Mouse (Mus musculus) cerebellum, adult 2 months (tissue): ENCODE results near the gene Klc1. TPM values are rescaled to one million over a fixed set of nuclear protein-coding genes. Genes with fewer than 3 reads are reported as not detected.

Experiments used
- DNase-seq, 2 experiments: peaks; one replicate each; pipeline ENCODE4 v3.0.0; 2021
- H3K27ac ChIP-seq: fragments of 200-500 bp; 2 replicates; pipeline ENCODE4 v1.5.1; 2012; ENCODE audit warnings: low read length, control low read depth, inconsistent platforms; ENCODE audit not compliant: insufficient read depth
- H3K27me3 ChIP-seq: fragments of 200-500 bp; 2 replicates; pipeline ENCODE4 v1.6.1; 2012; ENCODE audit warnings: inconsistent platforms, mild to moderate bottlenecking, low read length, moderate library complexity; ENCODE audit not compliant: control insufficient read depth, insufficient read depth
- H3K4me1 ChIP-seq: fragments of 200-500 bp; 2 replicates; pipeline ENCODE4 v1.6.1; 2011; ENCODE audit warnings: low read length; ENCODE audit not compliant: control insufficient read depth, insufficient read depth
- H3K4me3 ChIP-seq: fragments of 200-500 bp; replicated peaks from 2 replicates; pipeline ENCODE3; 2011; ENCODE audit warnings: mild to moderate bottlenecking, low read depth, low read length, control low read depth; ENCODE audit not compliant: insufficient read depth
- CTCF ChIP-seq: fragments of 200-500 bp; IDR thresholded peaks from 2 replicates; pipeline ENCODE4 v1.5.1; 2011; ENCODE audit warnings: low read depth, mild to moderate bottlenecking, control low read depth, low read length, moderate library complexity, borderline replicate concordance; ENCODE audit not compliant: insufficient read depth
- POLR2A ChIP-seq: fragments of 200-500 bp; IDR thresholded peaks from 2 replicates; pipeline ENCODE4 v1.6.1; 2011; ENCODE audit warnings: low read length, control low read depth, borderline replicate concordance; ENCODE audit not compliant: insufficient read depth
- WGBS: fragments of 180-500 bp; shearing (Covaris S2); methylation state at CpG from one replicate; pipeline ENCODE4 v1.1.7; 2018; 5-methylcytosine and 5-hydroxymethylcytosine counted together
- polyA plus RNA-seq: library from polyadenylated mRNA; depleted of rRNA; stranded (reverse); fragments of >200 nt; gene quantifications from 2 replicates; pipeline ENCODE4 v1.2.3, GENCODE M21; 2012

Gene Klc1
- polyA plus RNA-seq, 1 experiment, result 874 TPM

DNA sequence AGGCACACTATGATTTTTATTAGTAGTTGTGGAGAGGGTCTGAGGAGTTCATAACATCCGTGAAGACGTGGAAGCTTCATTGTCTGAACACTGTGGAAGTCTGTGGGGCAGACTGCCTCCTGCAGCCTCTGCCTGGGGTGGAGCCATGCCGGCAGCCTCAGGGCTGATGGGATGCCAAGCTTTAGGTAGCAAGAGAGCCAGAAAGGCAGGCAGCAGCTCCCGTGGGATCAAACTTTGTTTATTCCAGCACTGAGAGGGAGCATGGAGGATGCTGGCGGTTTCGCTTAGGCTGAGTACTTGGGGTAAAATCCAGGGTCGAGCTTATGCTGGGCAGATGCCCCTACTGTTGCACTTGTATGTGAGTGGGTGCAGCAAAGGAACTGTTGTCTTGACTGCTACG is 38.6 kb downstream of the Klc1 start:
- no peak for DNase-seq
- no peak for TF ChIP-seq CTCF
- H3K27me3 ChIP-seq, result no peaks in the 10 kb centered on the region
- no peak overlapping the region for H3K4me3 ChIP-seq
- WGBS, result 35% methylated on average over 8 of the region's 8 CpGs
- H3K27ac ChIP-seq, result no peak overlapping the region
- peaks cover 29% of the 10 kb centered on the region for H3K4me1 ChIP-seq

- no peak overlapping the region for H3K27ac ChIP-seq
- peaks cover 25% of the 10 kb centered on the region for H3K4me1 ChIP-seq
- TF ChIP-seq POLR2A (no peak), CTCF (no peak)
- H3K4me3 ChIP-seq, result no peak overlapping the region
- no peaks in the 10 kb centered on the region for H3K27me3 ChIP-seq
- WGBS, result 58% methylated on average over 13 of the region's 13 CpGs
- DNase-seq, result no peak
Observed at GRCm38 (mm10) chr12:111798493-111798892, 39.8 kb downstream of the Klc1 start.

DNA sequence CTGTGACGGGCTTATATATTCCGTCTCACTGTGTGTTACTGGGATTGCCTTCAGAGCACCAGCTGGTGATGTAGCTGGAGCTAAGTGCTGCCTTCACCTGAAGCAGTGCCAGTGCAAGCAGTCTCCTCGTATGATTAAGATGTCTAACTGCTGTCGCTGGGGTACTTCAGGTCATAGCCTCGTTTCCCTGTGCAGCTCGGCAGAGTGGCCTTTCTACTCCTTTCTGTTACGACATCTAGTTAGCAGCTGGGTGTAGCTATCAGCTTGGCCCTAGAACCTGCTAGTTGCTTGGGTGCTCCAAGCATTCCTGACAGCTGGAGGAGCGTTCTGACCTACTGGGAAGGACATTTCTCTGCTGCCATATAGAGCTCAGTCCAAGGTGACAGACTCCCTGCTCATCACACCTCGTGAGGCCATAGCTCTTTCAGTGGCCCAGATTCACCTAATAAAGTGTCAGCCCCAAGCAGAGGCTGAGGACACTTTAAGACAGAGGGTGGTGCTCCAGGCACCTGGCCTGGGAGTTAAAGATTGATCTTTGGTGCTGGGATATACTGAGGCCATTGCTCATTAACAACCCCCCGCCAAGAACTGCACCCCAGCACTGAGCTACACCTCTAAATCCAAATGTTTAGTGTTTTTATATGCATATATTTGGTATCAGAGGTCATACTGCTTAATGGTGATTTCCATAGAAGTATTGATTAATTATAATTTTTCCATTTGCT is 42.0 kb downstream of the Klc1 start:
- no peak for DNase-seq
- Histone ChIP-seq H3K4me3 (no peak overlapping the region), H3K4me1 (peaks cover 6% of the 10 kb centered on the region; the same call in 1 of the 2 replicates), H3K27me3 (no peaks in the 10 kb centered on the region), H3K27ac (no peak overlapping the region)
- 31% methylated on average over 10 of the region's 10 CpGs for WGBS
- TF ChIP-seq CTCF (no peak), POLR2A (no peak)

DNA sequence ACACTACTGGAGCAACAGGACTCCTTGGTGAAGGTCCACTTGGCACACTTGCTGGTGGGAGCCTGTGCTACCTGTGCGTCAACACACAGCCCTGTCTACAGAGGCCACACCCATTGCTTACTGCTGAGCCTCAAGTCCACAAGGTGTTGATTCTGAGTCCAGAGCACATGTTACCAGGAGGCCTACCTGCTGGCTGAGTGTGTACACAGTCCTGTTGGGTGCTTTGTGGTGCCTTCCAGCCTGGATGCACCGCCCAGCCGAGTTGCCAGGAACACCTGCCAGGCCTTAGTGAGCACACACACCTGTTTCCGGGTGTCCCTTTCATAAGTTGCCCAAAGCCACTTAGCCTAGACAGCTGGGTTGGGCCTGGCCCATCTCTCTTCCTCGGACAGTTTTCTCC is 44.9 kb downstream of the Klc1 start:
- DNase-seq, result peak in 1 of 2 experiments; percentile 17
- no peaks in the 10 kb centered on the region; the same call in 1 of the 2 replicates for H3K4me1 ChIP-seq
- H3K27ac ChIP-seq, result no peak overlapping the region
- WGBS, result 64% methylated on average over 5 of the region's 5 CpGs
- H3K4me3 ChIP-seq, result no peak overlapping the region
- no peaks in the 10 kb centered on the region for H3K27me3 ChIP-seq
- TF ChIP-seq CTCF (no peak), POLR2A (no peak)

DNA sequence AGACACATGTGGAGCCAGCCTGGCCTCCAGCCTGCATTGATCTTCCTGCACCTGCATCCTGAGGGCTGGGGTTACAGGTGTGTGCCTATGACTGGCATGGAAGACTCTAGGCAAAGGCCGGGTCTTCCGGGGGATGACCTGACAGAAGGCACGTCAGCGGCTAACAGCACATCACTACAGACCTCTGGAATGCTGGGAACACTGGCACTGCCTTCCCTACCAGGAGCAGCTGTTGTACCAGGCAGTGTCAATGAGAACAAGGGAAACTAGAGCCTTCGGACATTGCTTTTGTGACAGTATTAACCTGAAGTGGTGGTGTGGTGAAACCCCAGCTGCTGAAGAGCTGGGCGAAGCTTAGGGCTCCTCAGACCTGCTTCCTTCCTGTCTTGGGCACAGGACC is 50.1 kb downstream of the Klc1 start:
- no peak for DNase-seq
- 80% methylated on average over 6 of the region's 6 CpGs for WGBS
- no peaks in the 10 kb centered on the region for H3K27me3 ChIP-seq
- no peak for TF ChIP-seq POLR2A
- TF ChIP-seq CTCF, result no peak
- 0 out of 2 replicates have a peak overlapping the region, but pooled peaks have one; percentile 19 for H3K27ac ChIP-seq
- peaks cover 10% of the 10 kb centered on the region; the same call in 1 of the 2 replicates for H3K4me1 ChIP-seq
- H3K4me3 ChIP-seq, result no peak overlapping the region

- Histone ChIP-seq H3K27ac (peak overlapping the region; percentile 20; the same call in 1 of the 2 replicates), H3K4me3 (no peak overlapping the region), H3K27me3 (no peaks in the 10 kb centered on the region), H3K4me1 (peaks cover 10% of the 10 kb centered on the region; the same call in 1 of the 2 replicates)
- TF ChIP-seq CTCF (0 out of 2 replicates have a peak, but pooled peaks have one; percentile 11), POLR2A (no peak)
- peak; percentile 75 to 81 for DNase-seq
- WGBS, result 4% methylated on average over 9 of the region's 9 CpGs
Observed at GRCm38 (mm10) chr12:111809762-111810161, 51.1 kb downstream of the Klc1 start.

GRCm38 (mm10) chr12:111812075-111812474 is 53.4 kb downstream of the Klc1 start:
- H3K4me3 ChIP-seq, result no peak overlapping the region
- no peak overlapping the region for H3K27ac ChIP-seq
- no peaks in the 10 kb centered on the region for H3K27me3 ChIP-seq
- no peak for TF ChIP-seq CTCF
- TF ChIP-seq POLR2A, result no peak
- DNase-seq, result no peak
- WGBS, result 77% methylated on average over 13 of the region's 13 CpGs
- peaks cover 16% of the 10 kb centered on the region for H3K4me1 ChIP-seq

DNA sequence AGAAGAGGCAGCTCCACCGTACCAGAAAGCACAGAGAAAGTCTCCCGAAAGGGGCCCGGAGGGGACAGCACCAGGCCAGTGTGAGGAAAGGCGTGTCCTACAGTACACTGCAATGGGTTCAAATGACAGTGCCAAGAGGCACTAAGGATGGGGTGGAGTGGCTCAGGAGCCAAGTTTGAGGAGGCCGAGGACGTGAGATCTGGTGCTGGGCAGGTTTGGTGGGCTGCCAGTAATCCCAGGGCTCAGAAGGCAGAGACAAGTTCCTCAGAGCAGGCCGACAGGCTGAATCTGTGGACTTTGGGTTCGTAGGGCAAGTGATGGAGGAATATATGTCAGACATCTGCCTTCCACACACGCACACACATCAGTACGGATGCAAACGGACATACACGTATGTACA is 54.0 kb downstream of the Klc1 start:
- H3K27ac ChIP-seq, result no peak overlapping the region
- H3K27me3 ChIP-seq, result no peaks in the 10 kb centered on the region
- 28% methylated on average over 12 of the region's 12 CpGs for WGBS
- no peak overlapping the region for H3K4me3 ChIP-seq
- TF ChIP-seq CTCF (no peak), POLR2A (no peak)
- H3K4me1 ChIP-seq, result peaks cover 16% of the 10 kb centered on the region
- no peak for DNase-seq
